Mouse (Mus musculus): ENCODE results near the gene Slit1. TPM values are rescaled to one million over a fixed set of nuclear protein-coding genes. Genes with fewer than 3 reads are reported as not detected.

The Slit1 gene
- polyA plus RNA-seq, 1 experiment from 2014 or later: 3.2 TPM

DNA sequence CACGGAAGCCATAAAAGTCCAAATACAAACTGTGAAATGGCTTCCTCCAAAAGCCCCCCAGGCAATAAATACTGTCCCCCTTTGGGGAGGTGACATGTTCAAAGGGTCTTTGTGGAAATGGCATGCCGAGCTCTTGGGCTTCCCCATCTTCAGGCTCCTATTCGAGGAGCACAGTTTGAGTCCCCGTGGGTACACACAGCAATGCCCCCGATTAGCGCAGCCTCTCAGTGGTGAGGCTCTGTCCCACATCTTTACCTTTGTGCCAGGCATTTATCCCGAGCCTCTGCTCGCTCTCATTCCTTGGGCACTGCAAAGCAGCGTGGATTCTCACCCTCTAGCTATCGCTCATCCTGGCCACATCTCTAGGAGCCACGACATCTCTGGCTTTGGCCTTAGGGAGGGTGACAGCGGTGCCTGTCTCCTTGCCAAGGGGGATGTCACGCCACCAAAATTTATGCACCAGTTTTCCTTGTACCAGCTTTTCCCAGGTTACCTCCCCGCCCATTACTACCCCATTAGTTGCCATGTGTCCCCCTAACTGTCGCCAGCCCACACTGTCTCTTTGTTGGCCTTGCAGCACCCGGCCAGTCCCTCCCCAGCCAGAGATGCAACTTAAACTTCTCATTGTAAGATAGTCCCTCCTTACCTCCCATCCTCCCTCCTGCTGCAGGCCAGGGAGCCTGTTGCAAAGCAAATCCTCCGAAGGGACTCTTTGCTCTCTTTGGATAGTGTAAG is 37.2 kb downstream of the Slit1 start:
- H3K9me3 ChIP-seq (replicated peaks; ENCODE audit: low read length): no peaks in the 10 kb centered on the region
- H3K4me3 ChIP-seq (replicated peaks; ENCODE audit: low read depth, low read length): no peak overlapping the region
- ATAC-seq (replicated peaks; ENCODE audit: low FRiP score, low read depth) (no peak), DNase-seq (ENCODE audit: low spot score) (no peak)
- 72% methylated on average over 17 of the region's 17 CpGs for WGBS
- TF ChIP-seq CTCF (IDR thresholded peaks at IDR 0.05; ENCODE audit: low read depth): no peak
- H3K9ac ChIP-seq (ENCODE audit: low read depth, low read length): no peak overlapping the region
- no peaks in the 10 kb centered on the region for H3K27me3 ChIP-seq (ENCODE audit: insufficient read depth, low read length)
- H3K27ac ChIP-seq: no peak overlapping the region
- H3K4me2 ChIP-seq (ENCODE audit: low read length): no peak overlapping the region
- H3K36me3 ChIP-seq (ENCODE audit: insufficient read depth, low read length): no peaks in the 10 kb centered on the region
- no peaks in the 10 kb centered on the region for H3K4me1 ChIP-seq (replicated peaks; ENCODE audit: insufficient read depth, low read length)

DNA sequence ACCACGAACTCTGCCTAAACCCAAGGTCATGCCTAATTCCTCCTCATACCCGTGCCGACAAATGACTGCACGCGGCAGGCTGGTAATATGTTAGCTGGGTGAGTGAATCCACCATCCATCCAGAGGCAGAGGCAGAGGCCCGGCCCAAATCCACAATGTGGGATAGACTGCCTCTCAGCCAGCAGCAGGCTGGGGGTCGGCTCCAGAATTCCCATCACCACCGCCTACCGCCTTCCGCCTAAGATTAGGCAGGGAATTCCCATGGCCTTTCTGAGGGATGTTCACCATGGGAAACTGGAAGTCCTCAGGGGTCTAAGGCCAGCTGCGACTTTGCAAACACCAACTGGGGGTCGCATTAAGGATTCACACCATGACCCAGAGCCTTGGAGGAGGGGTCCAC is 38.0 kb downstream of the Slit1 start:
- DNase-seq (ENCODE audit: low spot score): no peak
- no peaks in the 10 kb centered on the region for H3K27me3 ChIP-seq (ENCODE audit: insufficient read depth, low read length)
- no peaks in the 10 kb centered on the region for H3K36me3 ChIP-seq (ENCODE audit: insufficient read depth, low read length)
- 51% methylated on average over 12 of the region's 12 CpGs for WGBS
- no peak for TF ChIP-seq CTCF (IDR thresholded peaks at IDR 0.05; ENCODE audit: low read depth)
- ATAC-seq (replicated peaks; ENCODE audit: low FRiP score, low read depth): no peak
- no peak overlapping the region for H3K27ac ChIP-seq
- H3K4me2 ChIP-seq (ENCODE audit: low read length): no peak overlapping the region
- H3K4me1 ChIP-seq (replicated peaks; ENCODE audit: insufficient read depth, low read length): no peaks in the 10 kb centered on the region
- H3K9ac ChIP-seq (ENCODE audit: low read depth, low read length): no peak overlapping the region
- no peak overlapping the region for H3K4me3 ChIP-seq (replicated peaks; ENCODE audit: low read depth, low read length)
- H3K9me3 ChIP-seq (replicated peaks; ENCODE audit: low read length): no peaks in the 10 kb centered on the region

DNA sequence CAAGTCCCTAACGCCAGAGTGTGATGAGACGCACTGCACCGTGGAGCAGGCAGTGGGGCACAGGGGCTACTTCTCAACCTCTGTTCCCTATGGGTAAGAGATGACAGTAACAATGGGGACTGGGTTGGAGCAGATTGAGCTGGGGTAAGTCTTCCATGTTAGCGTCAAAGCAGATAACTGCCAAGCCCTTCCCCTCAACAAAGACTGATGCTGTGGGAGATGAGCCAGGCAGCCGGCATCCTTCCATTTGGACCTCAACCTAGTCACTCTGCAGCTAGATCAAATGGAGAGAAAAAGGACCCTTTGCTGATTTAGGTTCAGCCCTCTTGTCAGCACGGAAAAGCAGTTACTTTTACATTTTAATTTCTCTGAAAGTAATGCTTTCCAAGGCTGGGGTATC is 40.8 kb downstream of the Slit1 start:
- WGBS: 83% methylated on average over 6 of the region's 6 CpGs
- Histone ChIP-seq H3K4me1 (replicated peaks; ENCODE audit: insufficient read depth, low read length) (no peaks in the 10 kb centered on the region), H3K27me3 (ENCODE audit: insufficient read depth, low read length) (no peaks in the 10 kb centered on the region)

DNA sequence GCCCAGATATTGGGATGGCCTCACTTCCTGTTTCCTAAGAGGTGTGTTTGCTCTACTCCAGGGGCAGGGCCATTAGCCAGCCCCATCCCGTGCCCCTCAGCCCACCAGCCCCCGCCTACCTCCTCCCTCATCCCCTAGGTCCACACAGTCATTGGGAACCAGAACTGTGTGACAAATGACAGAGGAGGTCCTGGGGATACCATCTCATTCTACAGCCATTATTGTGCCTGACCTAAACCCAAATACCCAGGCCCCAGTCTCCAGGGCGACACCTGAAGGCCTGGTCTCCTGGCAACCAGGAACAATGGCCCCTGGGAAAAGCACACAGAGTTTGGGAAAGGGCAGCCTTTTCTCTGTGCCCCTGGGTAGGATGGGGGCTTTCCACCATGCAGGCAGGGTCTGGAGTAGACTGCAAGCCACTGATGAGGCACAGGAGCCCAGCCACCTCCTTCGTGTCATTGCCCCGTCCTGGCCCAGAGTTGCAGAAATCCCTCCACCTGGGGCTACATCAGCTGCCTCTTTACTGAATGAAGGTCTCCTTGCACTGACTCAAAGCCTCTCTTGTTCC is 44.5 kb downstream of the Slit1 start:
- Histone ChIP-seq H3K27me3 (ENCODE audit: insufficient read depth, low read length) (no peaks in the 10 kb centered on the region), H3K9me3 (replicated peaks; ENCODE audit: low read length) (no peaks in the 10 kb centered on the region), H3K4me3 (replicated peaks; ENCODE audit: low read depth, low read length) (no peak overlapping the region), H3K9ac (ENCODE audit: low read depth, low read length) (no peak overlapping the region), H3K36me3 (ENCODE audit: insufficient read depth, low read length) (no peaks in the 10 kb centered on the region), H3K4me1 (replicated peaks; ENCODE audit: insufficient read depth, low read length) (no peaks in the 10 kb centered on the region), H3K27ac (no peak overlapping the region), H3K4me2 (ENCODE audit: low read length) (no peak overlapping the region)
- TF ChIP-seq CTCF (IDR thresholded peaks at IDR 0.05; ENCODE audit: low read depth): no peak
- DNase-seq (ENCODE audit: low spot score) (no peak), ATAC-seq (replicated peaks; ENCODE audit: low FRiP score, low read depth) (no peak)
- WGBS: 68% methylated on average over 5 of the region's 5 CpGs

More for the DNA sequence above, 40.8 kb downstream of the Slit1 start:
- no peaks in the 10 kb centered on the region for H3K9me3 ChIP-seq (replicated peaks; ENCODE audit: low read length)
- no peak overlapping the region for H3K9ac ChIP-seq (ENCODE audit: low read depth, low read length)
- H3K36me3 ChIP-seq (ENCODE audit: insufficient read depth, low read length): no peaks in the 10 kb centered on the region
- no peak overlapping the region for H3K27ac ChIP-seq
- DNase-seq (ENCODE audit: low spot score) (no peak), ATAC-seq (replicated peaks; ENCODE audit: low FRiP score, low read depth) (no peak)
- no peak overlapping the region for H3K4me2 ChIP-seq (ENCODE audit: low read length)
- TF ChIP-seq CTCF (IDR thresholded peaks at IDR 0.05; ENCODE audit: low read depth): no peak
- no peak overlapping the region for H3K4me3 ChIP-seq (replicated peaks; ENCODE audit: low read depth, low read length)

DNA sequence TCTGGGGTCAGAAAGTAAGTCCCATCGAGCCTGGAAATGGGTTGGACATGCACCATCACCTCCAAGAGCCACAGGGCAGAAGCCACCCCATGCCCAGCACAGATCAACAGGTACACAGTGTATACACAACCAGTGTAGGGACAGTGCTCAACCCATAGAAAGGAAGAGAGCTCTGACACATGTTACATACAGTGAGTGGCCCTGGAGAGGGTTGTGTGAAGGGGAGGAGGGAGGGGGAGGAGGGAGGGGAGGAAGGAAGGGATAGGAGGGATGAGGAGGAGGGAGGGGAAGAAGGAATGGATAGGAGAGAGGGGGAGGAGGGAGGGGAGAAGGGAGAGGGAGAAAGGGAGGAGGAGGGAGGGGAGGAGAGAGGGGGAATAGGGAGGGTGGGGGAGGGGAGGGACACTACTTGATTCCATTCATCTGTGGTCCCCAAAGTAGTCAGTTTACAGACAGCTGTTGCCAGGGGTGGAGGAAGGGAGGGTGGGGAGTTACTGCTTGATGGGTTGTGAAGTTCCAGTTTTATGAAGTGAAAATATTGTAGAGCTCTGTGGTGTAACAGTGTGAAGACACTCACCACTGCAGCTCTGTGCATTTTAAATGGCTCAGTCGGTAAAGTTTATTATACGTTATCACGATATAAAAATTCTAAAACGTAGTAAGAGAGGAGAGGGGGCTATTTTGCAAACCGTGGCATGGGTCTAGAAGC is 45.5 kb downstream of the Slit1 start:
- H3K27ac ChIP-seq: no peak overlapping the region
- H3K4me2 ChIP-seq (ENCODE audit: low read length): no peak overlapping the region
- WGBS: 52% methylated on average over 6 of the region's 6 CpGs
- H3K9ac ChIP-seq (ENCODE audit: low read depth, low read length): no peak overlapping the region
- DNase-seq (ENCODE audit: low spot score): no peak
- H3K4me1 ChIP-seq (replicated peaks; ENCODE audit: insufficient read depth, low read length): no peaks in the 10 kb centered on the region
- no peaks in the 10 kb centered on the region for H3K36me3 ChIP-seq (ENCODE audit: insufficient read depth, low read length)
- ATAC-seq (replicated peaks; ENCODE audit: low FRiP score, low read depth): no peak
- no peak for TF ChIP-seq CTCF (IDR thresholded peaks at IDR 0.05; ENCODE audit: low read depth)
- no peaks in the 10 kb centered on the region for H3K9me3 ChIP-seq (replicated peaks; ENCODE audit: low read length)
- H3K27me3 ChIP-seq (ENCODE audit: insufficient read depth, low read length): no peaks in the 10 kb centered on the region
- no peak overlapping the region for H3K4me3 ChIP-seq (replicated peaks; ENCODE audit: low read depth, low read length)

DNA sequence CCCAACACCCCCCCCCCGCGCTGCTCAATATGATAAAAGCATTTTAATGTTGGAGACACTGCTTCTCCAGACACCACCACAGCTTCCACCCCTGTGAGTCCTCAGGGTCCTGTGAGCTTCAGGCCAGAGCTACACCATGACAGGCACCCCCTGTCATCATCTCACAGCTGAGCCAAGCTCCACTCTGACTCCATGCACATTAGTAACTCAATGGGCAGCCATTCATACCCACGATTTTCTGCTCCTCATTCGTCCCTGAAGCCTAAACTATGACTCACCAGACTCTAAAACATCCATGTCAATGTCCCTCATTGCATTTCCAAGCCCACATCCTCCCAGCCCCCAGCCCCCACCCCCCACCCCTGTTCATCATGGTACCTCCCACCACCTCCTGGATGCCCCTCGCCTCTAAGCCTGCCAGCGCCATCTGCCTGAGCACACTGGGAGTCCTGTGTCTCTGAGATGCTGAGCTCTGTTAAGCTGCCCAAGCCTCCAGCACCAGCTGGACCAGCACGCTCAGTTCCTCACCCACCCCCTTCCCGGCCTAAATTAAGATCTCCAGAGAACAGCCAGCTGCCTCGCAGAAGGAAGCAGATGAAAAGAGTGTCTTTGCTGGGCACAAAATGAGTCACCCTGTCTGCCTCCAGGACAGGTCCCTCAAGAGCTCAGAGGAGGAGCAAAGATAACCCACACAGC is 46.2 kb downstream of the Slit1 start:
- H3K9me3 ChIP-seq (replicated peaks; ENCODE audit: low read length): no peaks in the 10 kb centered on the region
- no peak overlapping the region for H3K4me3 ChIP-seq (replicated peaks; ENCODE audit: low read depth, low read length)
- no peak overlapping the region for H3K9ac ChIP-seq (ENCODE audit: low read depth, low read length)
- no peak overlapping the region for H3K27ac ChIP-seq
- DNase-seq (ENCODE audit: low spot score): peak; percentile 32
- 43% methylated on average over 9 of the region's 9 CpGs for WGBS
- no peaks in the 10 kb centered on the region for H3K4me1 ChIP-seq (replicated peaks; ENCODE audit: insufficient read depth, low read length)
- no peak for TF ChIP-seq CTCF (IDR thresholded peaks at IDR 0.05; ENCODE audit: low read depth)
- no peak for ATAC-seq (replicated peaks; ENCODE audit: low FRiP score, low read depth)
- H3K27me3 ChIP-seq (ENCODE audit: insufficient read depth, low read length): no peaks in the 10 kb centered on the region
- H3K4me2 ChIP-seq (ENCODE audit: low read length): no peak overlapping the region
- no peaks in the 10 kb centered on the region for H3K36me3 ChIP-seq (ENCODE audit: insufficient read depth, low read length)
